Mouse (Mus musculus): Measurements from ENCODE around the gene Gli3. TPM values are rescaled to one million over a fixed set of nuclear protein-coding genes. Genes with fewer than 3 reads are reported as not detected.

Gli3 gene
- polyA plus RNA-seq, 1 experiment = 24.7 TPM

- H3K4me1 ChIP-seq (ENCODE audit: control insufficient read depth, insufficient read depth, low read length) = no peaks in the 10 kb centered on the region
- no peak overlapping the region for H3K9ac ChIP-seq (ENCODE audit: low read depth, poor library complexity, severe bottlenecking)
- no peak overlapping the region for H3K27ac ChIP-seq (ENCODE audit: insufficient read depth, low read length)
These were observed 87.1 kb downstream of the Gli3 start for GRCm38 (mm10) chr13:15550027-15550602.

GRCm38 (mm10) chr13:15550731-15551130 lies 87.7 kb downstream of the Gli3 start:
- no peaks in the 10 kb centered on the region for H3K36me3 ChIP-seq (ENCODE audit: control insufficient read depth, insufficient read depth, low read length, poor library complexity, severe bottlenecking)
- no peak overlapping the region for H3K4me3 ChIP-seq (ENCODE audit: low read depth, low read length)
- no peaks in the 10 kb centered on the region for H3K9me3 ChIP-seq (replicated peaks; ENCODE audit: control insufficient read depth, insufficient read depth, low read length, poor library complexity, severe bottlenecking)
- H3K27me3 ChIP-seq (ENCODE audit: control insufficient read depth, insufficient read depth, low read length, poor library complexity, severe bottlenecking) = no peaks in the 10 kb centered on the region
- no peak overlapping the region for H3K27ac ChIP-seq (ENCODE audit: insufficient read depth, low read length)
- no peak overlapping the region for H3K9ac ChIP-seq (ENCODE audit: low read depth, poor library complexity, severe bottlenecking)
- H3K4me1 ChIP-seq (ENCODE audit: control insufficient read depth, insufficient read depth, low read length) = no peaks in the 10 kb centered on the region
- TF ChIP-seq CTCF (IDR thresholded peaks at IDR 0.05; ENCODE audit: low read depth, low read length) (no peak), EP300 (IDR thresholded peaks at IDR 0.05; ENCODE audit: insufficient read depth, low read depth, low read length) (no peak), POLR2A (IDR thresholded peaks at IDR 0.05; ENCODE audit: insufficient read depth, low read length) (no peak)

More at GRCm38 (mm10) chr13:15550027-15550602, 87.1 kb downstream of the Gli3 start:
- no peak for TF ChIP-seq EP300 (IDR thresholded peaks at IDR 0.05; ENCODE audit: insufficient read depth, low read depth, low read length)
- TF ChIP-seq POLR2A (IDR thresholded peaks at IDR 0.05; ENCODE audit: insufficient read depth, low read length) = no peak
- no peak for TF ChIP-seq CTCF (IDR thresholded peaks at IDR 0.05; ENCODE audit: low read depth, low read length)
- Histone ChIP-seq H3K27me3 (ENCODE audit: control insufficient read depth, insufficient read depth, low read length, poor library complexity, severe bottlenecking) (no peaks in the 10 kb centered on the region), H3K4me3 (ENCODE audit: low read depth, low read length) (no peak overlapping the region), H3K36me3 (ENCODE audit: control insufficient read depth, insufficient read depth, low read length, poor library complexity, severe bottlenecking) (no peaks in the 10 kb centered on the region), H3K9me3 (replicated peaks; ENCODE audit: control insufficient read depth, insufficient read depth, low read length, poor library complexity, severe bottlenecking) (no peaks in the 10 kb centered on the region)

- Histone ChIP-seq H3K36me3 (ENCODE audit: control insufficient read depth, insufficient read depth, low read length, poor library complexity, severe bottlenecking) (no peaks in the 10 kb centered on the region), H3K4me1 (ENCODE audit: control insufficient read depth, insufficient read depth, low read length) (no peaks in the 10 kb centered on the region), H3K27ac (ENCODE audit: insufficient read depth, low read length) (no peak overlapping the region), H3K9me3 (replicated peaks; ENCODE audit: control insufficient read depth, insufficient read depth, low read length, poor library complexity, severe bottlenecking) (no peaks in the 10 kb centered on the region), H3K4me3 (ENCODE audit: low read depth, low read length) (no peak overlapping the region), H3K27me3 (ENCODE audit: control insufficient read depth, insufficient read depth, low read length, poor library complexity, severe bottlenecking) (no peaks in the 10 kb centered on the region), H3K9ac (ENCODE audit: low read depth, poor library complexity, severe bottlenecking) (no peak overlapping the region)
- TF ChIP-seq POLR2A (IDR thresholded peaks at IDR 0.05; ENCODE audit: insufficient read depth, low read length) = no peak
- TF ChIP-seq EP300 (IDR thresholded peaks at IDR 0.05; ENCODE audit: insufficient read depth, low read depth, low read length) = no peak
- no peak for TF ChIP-seq CTCF (IDR thresholded peaks at IDR 0.05; ENCODE audit: low read depth, low read length)
These were observed 89.0 kb downstream of the Gli3 start for GRCm38 (mm10) chr13:15552009-15552408.

- TF ChIP-seq EP300 (IDR thresholded peaks at IDR 0.05; ENCODE audit: insufficient read depth, low read depth, low read length) (no peak), POLR2A (IDR thresholded peaks at IDR 0.05; ENCODE audit: insufficient read depth, low read length) (no peak), CTCF (IDR thresholded peaks at IDR 0.05; ENCODE audit: low read depth, low read length) (no peak)
- no peak overlapping the region for H3K4me3 ChIP-seq (ENCODE audit: low read depth, low read length)
- no peaks in the 10 kb centered on the region for H3K36me3 ChIP-seq (ENCODE audit: control insufficient read depth, insufficient read depth, low read length, poor library complexity, severe bottlenecking)
- no peaks in the 10 kb centered on the region for H3K9me3 ChIP-seq (replicated peaks; ENCODE audit: control insufficient read depth, insufficient read depth, low read length, poor library complexity, severe bottlenecking)
- no peaks in the 10 kb centered on the region for H3K4me1 ChIP-seq (ENCODE audit: control insufficient read depth, insufficient read depth, low read length)
- no peaks in the 10 kb centered on the region for H3K27me3 ChIP-seq (ENCODE audit: control insufficient read depth, insufficient read depth, low read length, poor library complexity, severe bottlenecking)
- no peak overlapping the region for H3K27ac ChIP-seq (ENCODE audit: insufficient read depth, low read length)
- no peak overlapping the region for H3K9ac ChIP-seq (ENCODE audit: low read depth, poor library complexity, severe bottlenecking)
These were observed 93.6 kb downstream of the Gli3 start for GRCm38 (mm10) chr13:15556646-15557098.

- Histone ChIP-seq H3K27me3 (ENCODE audit: control insufficient read depth, insufficient read depth, low read length, poor library complexity, severe bottlenecking) (no peaks in the 10 kb centered on the region), H3K4me1 (ENCODE audit: control insufficient read depth, insufficient read depth, low read length) (no peaks in the 10 kb centered on the region), H3K36me3 (ENCODE audit: control insufficient read depth, insufficient read depth, low read length, poor library complexity, severe bottlenecking) (no peaks in the 10 kb centered on the region), H3K4me3 (ENCODE audit: low read depth, low read length) (no peak overlapping the region), H3K27ac (ENCODE audit: insufficient read depth, low read length) (no peak overlapping the region), H3K9ac (ENCODE audit: low read depth, poor library complexity, severe bottlenecking) (no peak overlapping the region), H3K9me3 (replicated peaks; ENCODE audit: control insufficient read depth, insufficient read depth, low read length, poor library complexity, severe bottlenecking) (no peaks in the 10 kb centered on the region)
- TF ChIP-seq POLR2A (IDR thresholded peaks at IDR 0.05; ENCODE audit: insufficient read depth, low read length) = no peak
- no peak for TF ChIP-seq CTCF (IDR thresholded peaks at IDR 0.05; ENCODE audit: low read depth, low read length)
- no peak for TF ChIP-seq EP300 (IDR thresholded peaks at IDR 0.05; ENCODE audit: insufficient read depth, low read depth, low read length)
These were observed 98.4 kb downstream of the Gli3 start for GRCm38 (mm10) chr13:15561441-15561840.

- H3K9ac ChIP-seq (ENCODE audit: low read depth, poor library complexity, severe bottlenecking) = no peak overlapping the region
- no peak overlapping the region for H3K27ac ChIP-seq (ENCODE audit: insufficient read depth, low read length)
- H3K27me3 ChIP-seq (ENCODE audit: control insufficient read depth, insufficient read depth, low read length, poor library complexity, severe bottlenecking) = no peaks in the 10 kb centered on the region
- no peaks in the 10 kb centered on the region for H3K9me3 ChIP-seq (replicated peaks; ENCODE audit: control insufficient read depth, insufficient read depth, low read length, poor library complexity, severe bottlenecking)
- no peak for TF ChIP-seq CTCF (IDR thresholded peaks at IDR 0.05; ENCODE audit: low read depth, low read length)
- no peak for TF ChIP-seq EP300 (IDR thresholded peaks at IDR 0.05; ENCODE audit: insufficient read depth, low read depth, low read length)
- no peak for TF ChIP-seq POLR2A (IDR thresholded peaks at IDR 0.05; ENCODE audit: insufficient read depth, low read length)
- H3K4me3 ChIP-seq (ENCODE audit: low read depth, low read length) = no peak overlapping the region
- no peaks in the 10 kb centered on the region for H3K36me3 ChIP-seq (ENCODE audit: control insufficient read depth, insufficient read depth, low read length, poor library complexity, severe bottlenecking)
- no peaks in the 10 kb centered on the region for H3K4me1 ChIP-seq (ENCODE audit: control insufficient read depth, insufficient read depth, low read length)
These were observed 108.0 kb downstream of the Gli3 start for GRCm38 (mm10) chr13:15570908-15571568.
